Mouse (Mus musculus): ENCODE data around the gene Dpm2. TPM values are rescaled to one million over a fixed set of nuclear protein-coding genes. Genes with fewer than 3 reads are reported as not detected.

Gene Dpm2
- polyA plus RNA-seq, 1 experiment from 2014 or later: 120 TPM

DNA sequence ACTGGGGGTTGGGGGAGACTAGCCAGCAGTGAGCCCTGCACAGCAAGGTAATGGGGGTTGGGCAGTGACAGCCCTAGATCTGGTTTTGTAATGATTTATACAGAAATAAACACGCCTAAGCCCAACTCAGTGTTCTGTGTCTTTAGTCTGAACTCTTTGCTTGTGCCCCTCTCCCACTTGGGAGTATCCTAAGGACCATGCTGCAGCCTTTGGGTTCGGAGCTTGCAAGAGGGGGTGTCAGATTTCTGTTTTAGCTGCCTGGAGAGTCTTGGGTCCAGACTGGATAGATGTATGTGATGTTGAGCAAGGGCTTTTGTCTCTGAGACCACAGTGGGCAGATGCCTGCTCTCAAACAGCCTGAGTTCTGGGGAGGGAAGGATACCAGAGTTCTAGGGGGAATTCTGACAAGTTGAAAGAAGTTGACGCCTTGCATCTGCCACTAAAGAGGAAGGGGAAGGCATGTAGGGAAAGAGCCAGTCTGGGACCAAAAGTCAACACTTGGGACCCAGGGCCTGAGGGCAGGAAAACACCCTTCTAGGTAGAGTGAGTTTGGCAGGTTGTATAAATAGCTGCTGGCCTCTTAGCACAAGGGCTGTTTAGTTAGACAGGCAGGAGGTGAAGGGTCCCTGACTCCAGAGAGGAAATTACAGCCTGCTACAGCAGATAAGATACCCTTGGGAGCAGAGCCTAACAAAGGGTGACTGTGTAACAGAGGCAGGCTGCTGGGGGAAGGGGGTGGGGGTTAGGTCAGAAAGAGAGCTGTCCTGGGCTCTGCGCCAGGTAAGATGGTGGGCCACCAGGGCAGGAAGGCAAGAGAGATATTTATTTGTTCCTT lies 50.2 kb downstream of the Dpm2 start:
- no peak overlapping the region for H3K9ac ChIP-seq (ENCODE audit: low read depth, low read length)
- 24% methylated on average over 4 of the region's 4 CpGs for WGBS

DNA sequence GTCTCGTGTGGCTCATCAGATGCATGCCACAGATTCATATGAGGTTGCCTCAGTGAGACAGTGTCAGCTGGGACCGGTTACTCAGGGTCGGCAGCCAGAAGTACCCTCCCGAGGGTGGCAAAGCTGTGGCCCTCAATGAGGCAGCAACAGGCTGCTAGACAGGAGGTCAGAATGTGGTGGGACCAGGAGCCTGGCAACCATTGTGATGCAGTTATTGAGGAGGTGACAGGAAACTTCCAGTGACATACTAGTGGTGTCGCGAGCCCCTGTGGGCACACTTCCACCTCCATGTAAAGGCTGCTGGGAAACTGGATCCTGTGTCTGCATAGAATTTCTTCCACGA lies 50.8 kb downstream of the Dpm2 start, which contains the start of gene Ak1:
Ak1 (plus strand) TSS at position 242 of the 343 bp plus-strand sequence.
- Histone ChIP-seq H3K9ac (ENCODE audit: low read depth, low read length) (no peak within 1 kb of the TSS), H3K4me1 (replicated peaks; ENCODE audit: control insufficient read depth, insufficient read depth, low read length) (peaks cover 18% of the 10 kb centered on the region; the same call in 1 of the 2 replicates), H3K4me2 (replicated peaks; ENCODE audit: low read depth) (0 out of 2 replicates have a peak within 1 kb of the TSS, but pooled peaks have one; percentile 9), H3K4me3 (ENCODE audit: low read depth, low read length) (no peak within 1 kb of the TSS), H3K27me3 (replicated peaks; ENCODE audit: control insufficient read depth, insufficient read depth, low read length) (no peaks in the 10 kb centered on the region), H3K36me3 (ENCODE audit: control insufficient read depth, insufficient read depth) (peaks cover 6% of the 10 kb centered on the region; the same call in 1 of the 2 replicates), H3K27ac (ENCODE audit: low read depth, low read length) (peak within 1 kb of the TSS; percentile 62; the same call in 1 of the 2 replicates), H3K9me3 (ENCODE audit: control insufficient read depth) (no peaks in the 10 kb centered on the region)
- TF ChIP-seq CTCF (IDR thresholded peaks at IDR 0.05; ENCODE audit: low read depth): no peak
- no peak for ATAC-seq
- 13% methylated on average over 7 of the region's 7 CpGs for WGBS

More for the DNA sequence above, 50.2 kb downstream of the Dpm2 start:
- no peaks in the 10 kb centered on the region for H3K27me3 ChIP-seq (replicated peaks; ENCODE audit: control insufficient read depth, insufficient read depth, low read length)
- 0 out of 2 replicates have a peak overlapping the region, but pooled peaks have one; percentile 9 for H3K4me2 ChIP-seq (replicated peaks; ENCODE audit: low read depth)
- H3K36me3 ChIP-seq (ENCODE audit: control insufficient read depth, insufficient read depth): peaks cover 6% of the 10 kb centered on the region; the same call in 1 of the 2 replicates
- H3K9me3 ChIP-seq (ENCODE audit: control insufficient read depth): no peaks in the 10 kb centered on the region
- H3K4me1 ChIP-seq (replicated peaks; ENCODE audit: control insufficient read depth, insufficient read depth, low read length): peaks cover 14% of the 10 kb centered on the region; the same call in 1 of the 2 replicates
- TF ChIP-seq CTCF (IDR thresholded peaks at IDR 0.05; ENCODE audit: low read depth): no peak
- H3K27ac ChIP-seq (ENCODE audit: low read depth, low read length): peak overlapping the region; percentile 62; the same call in 1 of the 2 replicates
- peak; percentile 72 for ATAC-seq
- H3K4me3 ChIP-seq (ENCODE audit: low read depth, low read length): no peak overlapping the region

Other genes starting within 250 kb of the Dpm2 start
- 20.1 and 20.7 TPM in 2 replicates for gene Ciz1, start 218.5 kb upstream of the Dpm2 start, polyA plus RNA-seq (2015; fragmentation: Nextera tagmentation; extraction: Ambion mirVana)
- 23.5 and 30.0 TPM in 2 replicates for gene Dnm1, start 217.5 kb upstream of the Dpm2 start, polyA plus RNA-seq (2015; fragmentation: Nextera tagmentation; extraction: Ambion mirVana)
- 95.0 and 100 TPM in 2 replicates for gene 1110008P14Rik, start 188.9 kb upstream of the Dpm2 start, polyA plus RNA-seq (2015; fragmentation: Nextera tagmentation; extraction: Ambion mirVana)
- 4.8 and 5.4 TPM in 2 replicates for gene Lcn2, start 182.6 kb upstream of the Dpm2 start, polyA plus RNA-seq (2015; fragmentation: Nextera tagmentation; extraction: Ambion mirVana)
- 47.3 and 49.4 TPM in 2 replicates for gene Ptges2, start 175.0 kb upstream of the Dpm2 start, polyA plus RNA-seq (2015; fragmentation: Nextera tagmentation; extraction: Ambion mirVana)
- 2.9 and 3.2 TPM in 2 replicates for gene Naif1, start 120.4 kb upstream of the Dpm2 start, polyA plus RNA-seq (2015; fragmentation: Nextera tagmentation; extraction: Ambion mirVana)
- gene Slc25a25, start 119.4 kb upstream of the Dpm2 start, polyA plus RNA-seq (2015; fragmentation: Nextera tagmentation; extraction: Ambion mirVana): 45.1 and 52.6 TPM in 2 replicates
- gene Fam102a, start 35.5 kb upstream of the Dpm2 start, polyA plus RNA-seq (2015; fragmentation: Nextera tagmentation; extraction: Ambion mirVana): 18.0 and 18.4 TPM in 2 replicates
- gene Pip5kl1, start 3.9 kb downstream of the Dpm2 start, polyA plus RNA-seq (2015; fragmentation: Nextera tagmentation; extraction: Ambion mirVana): not detected in 2 replicates
- 0.14 TPM in 1 of 2 replicates, not detected in the other for gene 9430097D07Rik, start 4.8 kb downstream of the Dpm2 start, polyA plus RNA-seq (2015; fragmentation: Nextera tagmentation; extraction: Ambion mirVana)
- gene St6galnac4, start 16.2 kb downstream of the Dpm2 start, polyA plus RNA-seq (2015; fragmentation: Nextera tagmentation; extraction: Ambion mirVana): 5.7 and 6.6 TPM in 2 replicates
- gene St6galnac6, start 28.9 kb downstream of the Dpm2 start, polyA plus RNA-seq (2015; fragmentation: Nextera tagmentation; extraction: Ambion mirVana): 8.3 and 9.1 TPM in 2 replicates
- gene Ak1, start 50.9 kb downstream of the Dpm2 start, polyA plus RNA-seq (2015; fragmentation: Nextera tagmentation; extraction: Ambion mirVana): 10.5 and 12.1 TPM in 2 replicates
- gene Eng, start 75.7 kb downstream of the Dpm2 start, polyA plus RNA-seq (2015; fragmentation: Nextera tagmentation; extraction: Ambion mirVana): 32.2 and 34.1 TPM in 2 replicates
- gene Fpgs, start 133.3 kb downstream of the Dpm2 start, polyA plus RNA-seq (2015; fragmentation: Nextera tagmentation; extraction: Ambion mirVana): 12.4 and 15.2 TPM in 2 replicates
- 54.0 and 62.2 TPM in 2 replicates for gene Cdk9, start 142.2 kb downstream of the Dpm2 start, polyA plus RNA-seq (2015; fragmentation: Nextera tagmentation; extraction: Ambion mirVana)
- gene Sh2d3c, start 150.2 kb downstream of the Dpm2 start, polyA plus RNA-seq (2015; fragmentation: Nextera tagmentation; extraction: Ambion mirVana): 11.2 and 11.7 TPM in 2 replicates
- gene 6330409D20Rik, start 170.2 kb downstream of the Dpm2 start, polyA plus RNA-seq (2015; fragmentation: Nextera tagmentation; extraction: Ambion mirVana): 0.18 TPM in 2 replicates
- gene Tor2a, start 186.4 kb downstream of the Dpm2 start, polyA plus RNA-seq (2015; fragmentation: Nextera tagmentation; extraction: Ambion mirVana): 59.2 and 60.4 TPM in 2 replicates
- 0.04 and 0.09 TPM in 2 replicates for gene Ttc16, start 204.8 kb downstream of the Dpm2 start, polyA plus RNA-seq (2015; fragmentation: Nextera tagmentation; extraction: Ambion mirVana)
- gene Ptrh1, start 204.9 kb downstream of the Dpm2 start, polyA plus RNA-seq (2015; fragmentation: Nextera tagmentation; extraction: Ambion mirVana): 8.4 and 10.5 TPM in 2 replicates
- gene Cfap157, start 213.6 kb downstream of the Dpm2 start, polyA plus RNA-seq (2015; fragmentation: Nextera tagmentation; extraction: Ambion mirVana): 0.47 and 0.76 TPM in 2 replicates

All from intestine, postnatal 0 days (tissue).